Mouse (Mus musculus): ENCODE measurements around the gene Syt13. TPM values are rescaled to one million over a fixed set of nuclear protein-coding genes. Genes with fewer than 3 reads are reported as not detected.
A peak's percentile ranks its signal among the peaks of the same experiment; 100 is the strongest.

Gene Syt13
- total and polyA plus RNA-seq, 3 experiments = 0.05 TPM; not detected in 2

DNA sequence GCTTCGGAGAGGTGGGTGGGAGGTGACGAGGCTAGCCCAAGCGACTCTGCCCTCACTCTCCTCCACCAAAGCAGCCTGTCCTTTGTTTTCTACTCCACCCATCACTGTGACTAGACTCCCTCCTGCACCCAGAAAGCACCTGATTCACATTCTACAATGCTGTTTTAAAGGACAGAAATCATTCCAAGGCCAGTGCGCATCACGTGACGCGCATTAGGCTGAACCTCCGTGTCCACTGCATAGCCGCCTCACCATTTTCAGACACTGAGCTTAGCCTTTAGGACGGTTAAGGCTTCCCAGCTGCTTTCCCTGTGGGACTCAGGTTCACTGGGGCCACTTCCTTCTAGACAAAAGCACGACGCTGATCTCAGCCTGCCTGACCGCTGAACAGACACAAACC, 11.2 kb upstream of the Syt13 start:
- H3K4me1 ChIP-seq (ENCODE audit: insufficient read depth, low read depth, low read length) = no peaks in the 10 kb centered on the region; the same call in 1 of the 2 replicates
- ATAC-seq (ENCODE audit: extremely low read depth, insufficient number of reproducible peaks, low FRiP score, poor library complexity, severe bottlenecking) (no peak), DNase-seq (ENCODE audit: low spot score) (no peak)
- H3K9me3 ChIP-seq (replicated peaks) = no peaks in the 10 kb centered on the region
- no peaks in the 10 kb centered on the region for H3K36me3 ChIP-seq (replicated peaks)
- H3K4me3 ChIP-seq (ENCODE audit: low read depth, low read length) = no peak overlapping the region
- no peak for TF ChIP-seq TAL1 (conservative IDR thresholded peaks at IDR 0.05; ENCODE audit: low read depth, low read length)
- no peak for TF ChIP-seq GATA1 (IDR thresholded peaks at IDR 0.05; ENCODE audit: borderline replicate concordance, low read length)
- TF ChIP-seq GATA2 (IDR thresholded peaks at IDR 0.05; ENCODE audit: borderline replicate concordance, low read depth, low read length) = no peak
- TF ChIP-seq POLR2AphosphoS5 (IDR thresholded peaks at IDR 0.05; ENCODE audit: insufficient replicate concordance, low read depth, low read length) = no peak
- TF ChIP-seq CTCF (IDR thresholded peaks at IDR 0.05; ENCODE audit: low read depth, low read length) = no peak
- H3K27me3 ChIP-seq (ENCODE audit: insufficient read depth, low read length) = peaks cover 40% of the 10 kb centered on the region

DNA sequence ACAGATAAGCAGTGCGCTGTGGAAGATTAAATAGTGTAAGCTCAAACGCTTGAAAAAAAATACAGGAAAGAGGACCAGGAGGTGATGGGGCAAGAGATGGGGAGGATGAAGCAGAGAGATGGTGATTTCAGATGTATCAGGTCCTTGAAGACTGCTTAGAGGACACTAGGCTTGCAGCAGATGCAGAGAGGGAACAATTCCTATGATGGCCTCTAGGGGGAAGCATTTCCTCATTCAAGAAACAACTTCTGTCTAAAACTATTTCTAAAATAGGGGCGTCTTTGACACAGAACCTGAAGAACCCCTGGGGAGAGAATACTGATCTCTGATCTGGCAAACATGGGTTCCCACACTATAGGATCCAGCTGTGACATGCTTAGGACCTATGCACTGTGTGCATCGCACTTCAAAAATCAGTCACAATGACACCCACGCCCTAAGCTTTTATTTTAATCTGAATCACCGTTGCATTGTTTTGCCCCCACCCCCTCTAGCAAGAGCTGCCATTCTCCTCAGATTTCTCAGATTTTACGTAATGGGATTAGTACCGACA, 10.5 kb upstream of the Syt13 start:
- no peak overlapping the region for H3K4me3 ChIP-seq (ENCODE audit: low read depth, low read length)
- H3K27me3 ChIP-seq (ENCODE audit: insufficient read depth, low read length) = peaks cover 38% of the 10 kb centered on the region
- DNase-seq (ENCODE audit: low spot score) (peak; percentile 27), ATAC-seq (ENCODE audit: extremely low read depth, insufficient number of reproducible peaks, low FRiP score, poor library complexity, severe bottlenecking) (no peak)
- H3K4me1 ChIP-seq (ENCODE audit: insufficient read depth, low read depth, low read length) = no peaks in the 10 kb centered on the region; the same call in 1 of the 2 replicates
- no peak for TF ChIP-seq GATA2 (IDR thresholded peaks at IDR 0.05; ENCODE audit: borderline replicate concordance, low read depth, low read length)
- TF ChIP-seq CTCF (IDR thresholded peaks at IDR 0.05; ENCODE audit: low read depth, low read length) = peak; percentile 91
- H3K36me3 ChIP-seq (replicated peaks) = no peaks in the 10 kb centered on the region
- H3K9me3 ChIP-seq (replicated peaks) = no peaks in the 10 kb centered on the region

DNA sequence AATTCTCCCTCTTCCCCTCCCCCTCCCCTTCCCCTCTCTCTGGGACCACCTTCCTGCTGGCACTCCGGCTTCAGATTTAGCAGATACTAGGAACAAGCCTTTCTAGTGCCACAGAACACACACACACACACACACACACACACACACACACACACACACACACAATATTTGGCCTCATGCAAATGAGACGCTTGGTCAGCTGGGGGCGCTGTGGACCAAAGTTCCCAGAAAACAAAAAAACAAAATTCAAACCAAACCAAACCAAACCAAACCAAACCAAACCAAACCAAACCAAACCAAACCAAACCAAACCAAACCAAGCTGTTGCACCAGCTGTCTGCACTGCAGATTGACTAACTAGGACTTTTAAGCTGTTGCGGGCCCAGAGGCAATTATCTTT, 4.5 kb upstream of the Syt13 start:
- TF ChIP-seq GATA1 (IDR thresholded peaks at IDR 0.05; ENCODE audit: borderline replicate concordance, low read length) (no peak), GATA2 (IDR thresholded peaks at IDR 0.05; ENCODE audit: borderline replicate concordance, low read depth, low read length) (no peak), TAL1 (conservative IDR thresholded peaks at IDR 0.05; ENCODE audit: low read depth, low read length) (no peak), POLR2AphosphoS5 (IDR thresholded peaks at IDR 0.05; ENCODE audit: insufficient replicate concordance, low read depth, low read length) (no peak), CTCF (IDR thresholded peaks at IDR 0.05; ENCODE audit: low read depth, low read length) (no peak)
- ATAC-seq (ENCODE audit: extremely low read depth, insufficient number of reproducible peaks, low FRiP score, poor library complexity, severe bottlenecking) (no peak), DNase-seq (ENCODE audit: low spot score) (no peak)
- Histone ChIP-seq H3K4me3 (ENCODE audit: low read depth, low read length) (no peak overlapping the region), H3K27me3 (ENCODE audit: insufficient read depth, low read length) (peaks cover 44% of the 10 kb centered on the region), H3K4me1 (ENCODE audit: insufficient read depth, low read depth, low read length) (peaks cover 13% of the 10 kb centered on the region), H3K36me3 (replicated peaks) (no peaks in the 10 kb centered on the region), H3K9me3 (replicated peaks) (no peaks in the 10 kb centered on the region)

DNA sequence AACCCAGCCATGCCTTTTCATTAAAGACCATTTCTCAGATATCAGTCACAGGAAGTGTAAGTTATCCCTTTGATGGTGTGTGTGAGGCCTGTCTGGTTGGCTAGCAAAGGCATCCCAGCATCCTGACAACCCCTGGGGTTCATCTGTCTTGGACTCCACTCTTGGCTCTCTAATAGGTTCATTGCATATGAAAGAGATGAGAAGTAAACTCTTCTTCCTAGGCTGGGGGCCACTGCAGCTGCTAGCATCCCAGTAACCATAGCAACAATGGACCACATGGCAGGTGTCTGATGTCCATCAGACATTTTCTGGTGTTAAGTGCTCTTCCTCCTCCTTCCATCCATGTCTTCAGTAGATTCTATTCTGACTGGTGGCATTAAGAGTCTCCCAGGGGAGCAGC, 2.6 kb upstream of the Syt13 start:
- no peak for DNase-seq (ENCODE audit: low spot score)
- ATAC-seq (ENCODE audit: extremely low read depth, insufficient number of reproducible peaks, low FRiP score, poor library complexity, severe bottlenecking) = no peak
- no peak overlapping the region for H3K4me3 ChIP-seq (ENCODE audit: low read depth, low read length)
- no peaks in the 10 kb centered on the region for H3K9me3 ChIP-seq (replicated peaks)
- H3K4me1 ChIP-seq (ENCODE audit: insufficient read depth, low read depth, low read length) = peaks cover 13% of the 10 kb centered on the region
- TF ChIP-seq CTCF (IDR thresholded peaks at IDR 0.05; ENCODE audit: low read depth, low read length) (no peak), GATA2 (IDR thresholded peaks at IDR 0.05; ENCODE audit: borderline replicate concordance, low read depth, low read length) (no peak), POLR2AphosphoS5 (IDR thresholded peaks at IDR 0.05; ENCODE audit: insufficient replicate concordance, low read depth, low read length) (no peak), GATA1 (IDR thresholded peaks at IDR 0.05; ENCODE audit: borderline replicate concordance, low read length) (no peak), TAL1 (conservative IDR thresholded peaks at IDR 0.05; ENCODE audit: low read depth, low read length) (no peak)
- H3K27me3 ChIP-seq (ENCODE audit: insufficient read depth, low read length) = peaks cover 47% of the 10 kb centered on the region
- H3K36me3 ChIP-seq (replicated peaks) = no peaks in the 10 kb centered on the region

DNA sequence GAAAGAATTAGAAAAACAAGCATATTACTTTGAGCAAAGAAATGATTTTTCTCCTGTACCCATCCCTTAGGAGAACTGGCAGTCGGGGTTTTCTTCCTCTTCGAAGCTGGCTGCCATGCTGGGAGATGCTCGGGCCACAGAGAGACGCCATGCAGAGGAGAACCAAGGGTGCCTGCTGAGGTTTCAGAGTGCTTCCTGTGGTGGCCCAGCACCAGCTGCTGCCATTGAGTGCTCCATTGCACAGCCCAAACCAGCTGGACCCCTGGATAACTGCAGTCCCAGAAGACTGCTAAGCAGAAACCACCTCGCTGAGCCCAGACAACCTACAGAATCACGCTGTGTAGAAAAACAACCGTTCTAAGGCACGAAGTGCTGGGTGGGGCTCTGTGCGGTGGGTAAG, 1.6 kb upstream of the Syt13 start:
- H3K36me3 ChIP-seq (replicated peaks) = no peaks in the 10 kb centered on the region
- H3K9me3 ChIP-seq (replicated peaks) = no peaks in the 10 kb centered on the region
- no peak for DNase-seq (ENCODE audit: low spot score)
- TF ChIP-seq POLR2AphosphoS5 (IDR thresholded peaks at IDR 0.05; ENCODE audit: insufficient replicate concordance, low read depth, low read length) = no peak
- no peak for TF ChIP-seq GATA1 (IDR thresholded peaks at IDR 0.05; ENCODE audit: borderline replicate concordance, low read length)
- TF ChIP-seq CTCF (IDR thresholded peaks at IDR 0.05; ENCODE audit: low read depth, low read length) = no peak
- no peak for TF ChIP-seq GATA2 (IDR thresholded peaks at IDR 0.05; ENCODE audit: borderline replicate concordance, low read depth, low read length)
- TF ChIP-seq TAL1 (conservative IDR thresholded peaks at IDR 0.05; ENCODE audit: low read depth, low read length) = no peak
- H3K4me3 ChIP-seq (ENCODE audit: low read depth, low read length) = no peak overlapping the region
- peaks cover 45% of the 10 kb centered on the region for H3K27me3 ChIP-seq (ENCODE audit: insufficient read depth, low read length)
- H3K4me1 ChIP-seq (ENCODE audit: insufficient read depth, low read depth, low read length) = peaks cover 13% of the 10 kb centered on the region
- ATAC-seq (ENCODE audit: extremely low read depth, insufficient number of reproducible peaks, low FRiP score, poor library complexity, severe bottlenecking) = no peak

- no peak for TF ChIP-seq POLR2AphosphoS5 (IDR thresholded peaks at IDR 0.05; ENCODE audit: insufficient replicate concordance, low read depth, low read length)
- TF ChIP-seq GATA2 (IDR thresholded peaks at IDR 0.05; ENCODE audit: borderline replicate concordance, low read depth, low read length) = no peak
- TF ChIP-seq GATA1 (IDR thresholded peaks at IDR 0.05; ENCODE audit: borderline replicate concordance, low read length) = no peak
- no peak for TF ChIP-seq TAL1 (conservative IDR thresholded peaks at IDR 0.05; ENCODE audit: low read depth, low read length)
- no peak for TF ChIP-seq CTCF (IDR thresholded peaks at IDR 0.05; ENCODE audit: low read depth, low read length)
- H3K4me3 ChIP-seq (ENCODE audit: low read depth, low read length) = no peak overlapping the region
- ATAC-seq (ENCODE audit: extremely low read depth, insufficient number of reproducible peaks, low FRiP score, poor library complexity, severe bottlenecking) (no peak), DNase-seq (ENCODE audit: low spot score) (no peak)
- H3K4me1 ChIP-seq (ENCODE audit: insufficient read depth, low read depth, low read length) = peaks cover 11% of the 10 kb centered on the region
- H3K9me3 ChIP-seq (replicated peaks) = no peaks in the 10 kb centered on the region
- peaks cover 51% of the 10 kb centered on the region for H3K27me3 ChIP-seq (ENCODE audit: insufficient read depth, low read length)
- no peaks in the 10 kb centered on the region for H3K36me3 ChIP-seq (replicated peaks)
Measured at GRCm38 (mm10) chr2:92915659-92916631, 1.0 kb downstream of the Syt13 start.
